Mouse (Mus musculus) central nervous system, embryonic 14 days (tissue): Measurements from ENCODE around the gene Tekt4. TPM values are rescaled to one million over a fixed set of nuclear protein-coding genes. Genes with fewer than 3 reads are reported as not detected.

Source experiments
- polyA plus RNA-seq: library from polyadenylated mRNA; depleted of rRNA; stranded (reverse); fragments of >200 nt; gene quantifications from 2 replicates; pipeline ENCODE4 v1.2.3, GENCODE M21; 2012; rRNA removed

Gene Tekt4
- 1.1 and 1.5 TPM in 2 replicates for polyA plus RNA-seq

GRCm38 (mm10) chr17:25454272-25454671 lies at the start of gene Tekt4:
TSS of gene Tekt4 (plus strand) at chr17:25454615.

GRCm38 (mm10) chr17:25433617-25434606 lies 20.5 kb upstream of the Tekt4 start, which contains the start of gene Cacna1h:
TSS of gene Cacna1h (minus strand) at chr17:25433783.

GRCm38 (mm10) chr17:25497013-25497412 lies 42.6 kb downstream of the Tekt4 start, which contains the start of gene Sstr5:
TSS of gene Sstr5 (minus strand) at chr17:25497288.

Other genes starting within 250 kb of the Tekt4 start
- 81.6 and 84.9 TPM in 2 replicates for gene Gnptg, start 214.5 kb upstream of the Tekt4 start, polyA plus RNA-seq
- 49.1 and 51.0 TPM in 2 replicates for gene Tsr3, start 214.4 kb upstream of the Tekt4 start, polyA plus RNA-seq
- gene Baiap3, start 198.3 kb upstream of the Tekt4 start, polyA plus RNA-seq: 13.0 and 13.9 TPM in 2 replicates
- 519 and 596 TPM in 2 replicates for gene Ube2i, start 180.0 kb upstream of the Tekt4 start, polyA plus RNA-seq
- 0.34 TPM in 1 of 2 replicates, not detected in the other for gene Prss34, start 156.2 kb upstream of the Tekt4 start, polyA plus RNA-seq
- gene Prss28, start 146.0 kb upstream of the Tekt4 start, polyA plus RNA-seq: not detected in 2 replicates
- gene Prss29, start 136.0 kb upstream of the Tekt4 start, polyA plus RNA-seq: not detected in 2 replicates
- gene Tpsab1, start 109.1 kb upstream of the Tekt4 start, polyA plus RNA-seq: 0.11 TPM in 1 of 2 replicates, not detected in the other
- gene Tpsb2, start 88.3 kb upstream of the Tekt4 start, polyA plus RNA-seq: 0.64 and 1.6 TPM in 2 replicates
- 0.21 and 0.76 TPM in 2 replicates for gene Tpsg1, start 85.3 kb upstream of the Tekt4 start, polyA plus RNA-seq
- gene Cacna1h, start 20.8 kb upstream of the Tekt4 start, polyA plus RNA-seq: 101 TPM in 2 replicates
- 0.15 TPM in 2 replicates for gene Sstr5, start 42.7 kb downstream of the Tekt4 start, polyA plus RNA-seq
- gene Sox8, start 116.1 kb downstream of the Tekt4 start, polyA plus RNA-seq: 11.4 and 14.6 TPM in 2 replicates
- gene Lmf1, start 124.5 kb downstream of the Tekt4 start, polyA plus RNA-seq: 10.7 and 12.7 TPM in 2 replicates